Mouse (Mus musculus) E14TG2a.4 (cell line): ENCODE data around the gene Ccdc155.
"Not testable (repeated sequence)": the region's sequence is repeated elsewhere in the genome, so short reads cannot be mapped to it uniquely, and the experiment has no call there.

Experiments
- H3K27me3 ChIP-seq: 2 replicates; pipeline ENCODE4 v1.6.1; 2014; ENCODE audit warnings: low read length, control low read depth; ENCODE audit not compliant: insufficient read depth
- H3K36me3 ChIP-seq: 2 replicates; pipeline ENCODE4 v1.6.1; 2014; ENCODE audit warnings: low read length, control low read depth; ENCODE audit not compliant: insufficient read depth
- H3K4me1 ChIP-seq: replicated peaks from 2 replicates; pipeline ENCODE4 v1.6.1; 2014; ENCODE audit warnings: low read depth, low read length, control low read depth
- H3K4me3 ChIP-seq: replicated peaks from 2 replicates; pipeline ENCODE4 v1.5.1; 2014; ENCODE audit warnings: mild to moderate bottlenecking, low read length
- H3K9me3 ChIP-seq: 2 replicates; pipeline ENCODE4 v1.6.1; 2014; ENCODE audit warnings: low read length, control low read depth
- CTCF ChIP-seq: conservative IDR thresholded peaks from 2 replicates; pipeline ENCODE4 v1.5.1; 2014; ENCODE audit warnings: low read length
- NANOG ChIP-seq: IDR thresholded peaks from 2 replicates; pipeline ENCODE4 v1.6.1; 2014; ENCODE audit warnings: borderline replicate concordance, low read length, mixed read lengths
- POU5F1 ChIP-seq: IDR thresholded peaks from 2 replicates; pipeline ENCODE4 v1.6.1; 2014; ENCODE audit warnings: low read length, borderline replicate concordance

The Ccdc155 gene

DNA sequence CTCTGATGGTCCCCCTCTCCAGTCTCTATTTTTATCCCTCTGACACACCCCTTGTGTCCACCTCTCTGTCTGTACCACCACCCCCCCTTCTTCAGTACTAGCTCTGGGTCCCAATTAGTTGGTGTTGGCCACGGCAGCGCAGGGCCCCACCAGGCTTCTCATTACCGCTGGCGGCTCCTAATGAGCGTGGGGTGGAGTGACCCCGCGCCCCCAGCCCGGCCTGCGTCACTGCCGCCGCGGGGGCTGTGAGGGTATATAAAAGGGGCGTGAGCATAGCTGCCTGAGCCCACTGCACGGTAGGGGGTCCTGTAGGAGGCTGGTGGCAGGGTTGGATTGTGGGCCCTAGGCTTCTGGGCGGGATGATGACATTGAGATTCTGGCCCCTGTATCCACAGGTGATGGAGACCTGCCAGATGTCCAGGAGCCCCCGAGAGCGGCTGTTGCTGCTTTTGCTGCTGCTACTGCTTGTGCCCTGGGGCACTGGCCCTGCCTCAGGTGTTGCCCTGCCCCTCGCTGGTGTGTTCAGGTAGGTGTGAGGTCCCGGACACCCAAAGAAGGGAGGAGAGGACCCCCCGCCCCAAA, 23.7 kb downstream of the Ccdc155 start, which contains the start of gene Pth2:
Gene Pth2 (plus strand): TSS at position 100 of the 582 bp plus-strand sequence.
- peak within 1 kb of the TSS; percentile 77 for H3K4me3 ChIP-seq
- no peak for TF ChIP-seq CTCF
- TF ChIP-seq POU5F1, result no peak
- TF ChIP-seq NANOG, result no peak
- H3K36me3 ChIP-seq, result no peaks in the 10 kb centered on the region
- peaks cover 96% of the 10 kb centered on the region for H3K27me3 ChIP-seq
- peaks cover 41% of the 10 kb centered on the region for H3K4me1 ChIP-seq
- no peaks in the 10 kb centered on the region for H3K9me3 ChIP-seq

DNA sequence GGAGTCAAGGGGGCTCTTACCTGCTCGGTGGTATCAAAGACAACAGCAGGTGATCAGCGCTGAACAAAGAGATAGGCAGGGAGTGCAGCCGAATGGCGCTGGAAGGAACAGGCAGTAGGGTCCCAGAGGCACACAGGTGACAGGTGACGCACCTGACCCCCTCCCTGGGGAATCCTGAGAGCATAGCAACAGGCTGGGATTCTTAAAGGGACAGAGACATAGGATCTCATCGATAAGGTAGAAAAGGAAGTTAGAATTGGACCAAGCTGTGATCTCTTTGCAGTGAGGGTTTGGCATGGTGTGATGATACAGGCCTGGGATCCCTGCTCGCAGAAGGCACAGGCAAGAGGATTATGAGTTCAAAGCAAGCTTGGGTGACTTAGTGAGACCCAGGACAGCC, 25.2 kb downstream of the Ccdc155 start, which contains the start of gene Gfy:
Gene Gfy (minus strand): TSS at position 101 of the 400 bp plus-strand sequence.
- H3K9me3 ChIP-seq, result no peaks in the 10 kb centered on the region
- TF ChIP-seq NANOG, result no peak
- TF ChIP-seq POU5F1, result no peak
- no peak for TF ChIP-seq CTCF
- no peak within 1 kb of the TSS for H3K4me3 ChIP-seq
- peaks cover 95% of the 10 kb centered on the region for H3K27me3 ChIP-seq
- no peaks in the 10 kb centered on the region for H3K36me3 ChIP-seq
- H3K4me1 ChIP-seq, result peaks cover 50% of the 10 kb centered on the region

DNA sequence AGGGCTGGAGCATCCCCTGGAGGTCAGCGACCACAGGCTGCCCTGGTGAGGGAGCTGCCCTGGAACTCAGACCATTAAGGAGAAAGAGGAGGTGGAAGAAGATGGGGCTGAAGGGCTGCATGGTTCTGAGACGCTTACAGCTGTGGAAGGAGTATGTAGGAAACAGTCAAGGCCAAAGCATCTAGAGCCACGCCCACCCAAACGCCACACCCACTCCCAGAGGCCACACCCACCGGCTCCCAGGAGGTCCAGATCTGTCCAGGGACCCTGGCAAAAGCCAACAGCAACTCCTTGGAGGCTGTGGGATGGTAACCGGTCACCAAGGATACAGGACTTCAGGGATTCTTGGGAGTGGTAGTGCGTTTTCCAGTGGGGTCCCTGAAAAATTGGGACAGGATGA, 26.1 kb downstream of the Ccdc155 start:
- H3K9me3 ChIP-seq, result no peaks in the 10 kb centered on the region
- peaks cover 88% of the 10 kb centered on the region for H3K27me3 ChIP-seq
- peaks cover 53% of the 10 kb centered on the region for H3K4me1 ChIP-seq
- no peak overlapping the region for H3K4me3 ChIP-seq
- H3K36me3 ChIP-seq, result no peaks in the 10 kb centered on the region
- no peak for TF ChIP-seq NANOG
- no peak for TF ChIP-seq POU5F1
- TF ChIP-seq CTCF, result no peak

GRCm38 (mm10) chr7:45176356-45176755, 28.3 kb downstream of the Ccdc155 start:
- peaks cover 76% of the 10 kb centered on the region for H3K27me3 ChIP-seq
- TF ChIP-seq NANOG (no peak), CTCF (no peak), POU5F1 (no peak)
- no peaks in the 10 kb centered on the region for H3K9me3 ChIP-seq
- H3K36me3 ChIP-seq, result no peaks in the 10 kb centered on the region
- peak overlapping the region; percentile 81 for H3K4me3 ChIP-seq
- peaks cover 65% of the 10 kb centered on the region for H3K4me1 ChIP-seq

- no peaks in the 10 kb centered on the region for H3K9me3 ChIP-seq
- H3K36me3 ChIP-seq, result no peaks in the 10 kb centered on the region
- peaks cover 75% of the 10 kb centered on the region for H3K27me3 ChIP-seq
- peak overlapping the region; percentile 81 for H3K4me3 ChIP-seq
- TF ChIP-seq CTCF (no peak), POU5F1 (no peak)
- peaks cover 65% of the 10 kb centered on the region for H3K4me1 ChIP-seq
These were observed 28.8 kb downstream of the Ccdc155 start for GRCm38 (mm10) chr7:45175929-45176328.

GRCm38 (mm10) chr7:45175398-45175797, 29.3 kb downstream of the Ccdc155 start:
- no peak for TF ChIP-seq CTCF
- TF ChIP-seq POU5F1, result no peak
- TF ChIP-seq NANOG, result no peak

DNA sequence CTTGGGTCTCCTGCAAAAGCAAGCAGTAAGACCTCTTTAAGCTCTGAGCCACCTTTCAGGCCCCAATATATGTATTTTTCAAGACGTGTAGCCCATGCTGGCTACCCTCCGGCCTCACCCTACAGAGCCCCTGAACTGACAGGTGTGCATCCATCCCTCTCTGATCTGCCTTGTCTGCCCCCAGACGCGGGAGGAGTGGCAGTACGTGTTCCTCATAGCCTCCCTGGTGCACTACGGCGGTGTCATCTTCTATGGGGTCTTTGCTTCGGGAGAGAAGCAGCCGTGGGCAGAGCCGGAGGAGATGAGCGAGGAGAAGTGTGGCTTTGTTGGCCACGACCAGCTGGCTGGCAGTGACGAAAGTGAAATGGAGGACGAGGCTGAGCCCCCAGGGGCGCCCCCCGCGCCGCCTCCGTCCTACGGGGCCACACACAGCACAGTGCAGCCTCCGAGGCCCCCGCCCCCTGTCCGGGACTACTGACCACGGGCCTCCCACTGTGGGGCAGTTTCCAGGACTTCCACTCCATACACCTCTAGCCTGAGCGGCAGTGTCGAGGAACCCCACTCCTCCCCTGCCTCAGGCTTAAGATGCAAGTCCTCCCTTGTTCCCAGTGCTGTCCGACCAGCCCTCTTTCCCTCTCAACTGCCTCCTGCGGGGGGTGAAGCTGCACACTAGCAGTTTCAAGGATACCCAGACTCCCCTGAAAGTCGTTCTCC, 30.0 kb downstream of the Ccdc155 start:
- Histone ChIP-seq H3K4me3 (peak overlapping the region; percentile 81), H3K27me3 (peaks cover 75% of the 10 kb centered on the region), H3K9me3 (peaks cover 7% of the 10 kb centered on the region), H3K36me3 (peaks cover under 1% of the 10 kb centered on the region; the same call in 1 of the 2 replicates), H3K4me1 (peaks cover 68% of the 10 kb centered on the region)
- no peak for TF ChIP-seq CTCF
- TF ChIP-seq POU5F1, result no peak
- TF ChIP-seq NANOG, result no peak

More at GRCm38 (mm10) chr7:45175398-45175797, 29.3 kb downstream of the Ccdc155 start:
- Histone ChIP-seq H3K4me1 (peaks cover 65% of the 10 kb centered on the region), H3K36me3 (no peaks in the 10 kb centered on the region), H3K27me3 (peaks cover 75% of the 10 kb centered on the region), H3K4me3 (peak overlapping the region; percentile 81), H3K9me3 (peaks cover under 1% of the 10 kb centered on the region; the same call in 1 of the 2 replicates)

GRCm38 (mm10) chr7:45173772-45174171, 30.9 kb downstream of the Ccdc155 start:
- TF ChIP-seq CTCF, result peak; percentile 13; the same call in 1 of the 2 replicates
- not testable (repeated sequence) for H3K36me3 ChIP-seq, H3K4me3 ChIP-seq
- peaks cover 13% of the 10 kb centered on the region for H3K9me3 ChIP-seq
- peaks cover 75% of the 10 kb centered on the region for H3K27me3 ChIP-seq
- H3K4me1 ChIP-seq, result peaks cover 74% of the 10 kb centered on the region

DNA sequence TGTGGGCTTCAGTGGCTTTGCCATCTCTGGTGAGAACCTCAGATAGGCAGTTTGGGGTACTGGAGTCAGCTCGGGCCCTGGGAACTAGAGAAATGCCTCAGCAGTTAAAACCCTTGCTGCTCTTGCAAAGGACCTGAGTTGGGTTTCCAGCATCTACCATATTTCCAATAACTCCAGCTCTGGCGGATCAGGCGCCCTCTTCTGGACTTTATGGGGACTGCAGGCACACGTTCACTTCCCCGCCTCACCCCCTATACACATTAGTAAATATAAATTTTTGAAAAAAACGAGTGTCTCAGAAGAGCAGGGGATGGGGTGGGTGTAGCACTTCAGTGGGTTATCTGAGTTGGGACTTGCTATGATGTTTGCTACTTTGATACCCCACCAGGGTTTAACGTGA, 31.7 kb downstream of the Ccdc155 start:
- peaks cover 75% of the 10 kb centered on the region for H3K4me1 ChIP-seq
- H3K9me3 ChIP-seq, result peaks cover 13% of the 10 kb centered on the region
- H3K27me3 ChIP-seq, result peaks cover 75% of the 10 kb centered on the region
- TF ChIP-seq CTCF (peak; percentile 95), POU5F1 (no peak)
- H3K4me3 ChIP-seq, result 0 out of 2 replicates have a peak overlapping the region, but pooled peaks have one; percentile 59
- H3K36me3 ChIP-seq, result peaks cover 5% of the 10 kb centered on the region; the same call in 1 of the 2 replicates
